Mouse (Mus musculus): ENCODE results near the gene Ncoa7. TPM values are rescaled to one million over a fixed set of nuclear protein-coding genes. Genes with fewer than 3 reads are reported as not detected.
"Not testable (repeated sequence)": the region's sequence is repeated elsewhere in the genome, so short reads cannot be mapped to it uniquely, and the experiment has no call there.

The Ncoa7 gene
- total RNA-seq, 2 experiments from 2014 or later, result 97.6 to 103 TPM

DNA sequence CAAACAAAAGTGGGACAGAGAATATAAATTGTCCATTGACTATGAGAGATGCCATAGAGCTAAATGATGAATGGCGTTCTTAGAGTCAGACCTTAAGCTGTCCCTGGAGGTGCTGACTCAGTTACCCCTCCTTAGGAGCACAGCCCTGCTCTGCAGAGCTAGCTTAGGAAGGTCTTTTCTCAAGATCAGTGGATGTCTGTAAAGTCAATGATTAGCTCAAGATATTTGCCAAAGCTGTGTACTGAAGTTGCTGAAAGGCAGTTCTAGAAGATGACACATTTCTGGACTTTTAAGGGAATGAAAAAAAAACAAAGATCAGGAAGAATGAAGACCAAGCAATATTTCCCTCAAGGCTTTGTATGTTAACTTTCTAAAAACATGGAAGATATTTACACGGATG lies 123.4 kb downstream of the Ncoa7 start:
- DNase-seq (ENCODE audit: low spot score in 2 of 2), result no peak

DNA sequence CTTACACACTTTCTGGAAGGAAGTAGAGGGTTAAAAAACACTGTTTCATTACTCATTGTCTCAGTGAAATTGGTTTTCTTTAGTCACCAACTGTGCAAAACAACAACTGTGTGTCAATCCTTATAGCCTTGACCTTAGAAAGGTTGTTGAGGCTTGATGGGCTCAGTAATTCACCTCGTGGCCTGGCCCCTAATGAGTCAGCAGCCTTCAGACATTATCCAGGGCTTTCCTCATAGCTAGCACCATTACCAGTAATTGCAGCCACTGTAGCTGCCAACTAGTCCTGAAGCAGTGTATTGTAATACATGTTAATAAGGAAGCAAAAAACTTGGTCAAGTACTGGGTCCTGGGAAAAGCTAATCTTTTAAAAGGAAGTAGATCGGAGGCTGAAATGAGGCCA lies 125.1 kb downstream of the Ncoa7 start:
- no peak for DNase-seq (ENCODE audit: low spot score in 2 of 2)

DNA sequence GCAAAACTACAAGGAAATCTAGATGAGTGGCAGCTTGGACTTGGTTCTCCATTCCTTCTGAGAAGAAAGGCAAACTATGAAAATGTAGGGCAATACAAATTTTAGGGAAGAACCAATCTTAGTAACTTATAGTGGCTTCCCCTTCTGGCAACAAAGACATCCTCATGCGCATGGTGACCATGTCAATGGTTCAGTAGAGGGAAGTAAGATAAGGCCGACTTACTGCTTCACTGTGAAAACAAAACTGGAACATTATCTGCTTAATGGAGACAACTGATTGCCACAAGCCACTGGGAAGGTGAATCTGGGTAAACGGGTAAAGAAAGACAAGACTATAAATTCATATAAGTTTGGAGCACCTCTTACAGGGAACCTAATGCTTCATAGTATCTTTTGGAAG lies 128.3 kb downstream of the Ncoa7 start:
- no peak for DNase-seq (ENCODE audit: low spot score in 2 of 2)

DNA sequence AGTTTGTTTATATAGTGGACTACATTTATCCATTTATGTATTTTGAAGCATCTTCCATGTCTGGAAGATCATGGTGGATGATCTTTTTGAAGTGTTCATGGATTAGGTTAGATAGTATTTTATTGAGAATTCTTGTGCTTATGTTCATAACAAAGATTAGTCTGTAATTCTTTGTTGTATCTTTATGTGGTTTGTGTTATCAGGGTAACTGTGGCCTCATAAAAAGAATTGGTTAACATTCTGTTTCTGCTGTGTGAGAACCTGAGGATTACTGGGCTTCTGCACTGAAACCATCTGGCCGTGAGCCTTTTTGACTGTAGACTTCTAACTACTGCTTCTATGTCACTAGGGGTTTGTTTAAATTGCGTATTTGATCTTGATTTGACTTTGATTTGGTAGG lies 136.5 kb downstream of the Ncoa7 start:
- DNase-seq (ENCODE audit: low spot score in 2 of 2), result no peak

DNA sequence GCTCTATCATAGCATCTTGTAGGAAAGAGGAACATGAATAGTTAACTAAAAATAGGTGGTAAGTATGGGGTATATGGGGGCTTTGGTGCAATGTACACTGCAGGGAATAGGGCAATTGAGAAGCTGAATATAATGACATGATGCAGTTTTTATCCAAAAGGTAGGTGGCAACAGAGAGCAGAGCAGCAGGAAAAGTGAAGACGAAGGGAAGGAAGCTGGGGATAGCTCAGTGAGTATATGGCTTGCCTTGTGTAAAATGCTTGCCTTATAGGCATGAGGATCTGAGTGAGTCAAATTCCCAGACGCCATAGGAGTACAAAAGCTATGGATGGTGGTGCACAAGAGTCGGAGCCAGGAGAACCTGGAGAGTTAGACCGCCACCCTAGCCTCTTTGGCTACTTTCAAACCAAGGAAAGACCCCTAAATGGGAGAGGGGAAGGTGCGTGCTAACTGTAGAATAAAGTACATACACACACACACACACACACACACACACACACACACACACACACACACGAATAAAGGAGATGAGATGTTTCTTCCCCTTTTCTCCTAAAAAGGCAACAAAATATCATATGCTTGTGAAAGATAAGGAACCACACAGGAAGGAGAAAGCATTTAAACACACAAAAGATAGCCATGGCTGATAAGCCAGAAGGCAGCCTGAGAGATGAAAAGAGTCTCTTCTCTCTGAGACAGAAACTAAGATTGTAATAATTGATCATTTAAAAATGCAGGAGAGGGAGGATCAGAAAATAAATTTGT lies 142.4 kb downstream of the Ncoa7 start:
- DNase-seq (ENCODE audit: low spot score in 2 of 2), result peak in 1 of 2 experiments; percentile 9

DNA sequence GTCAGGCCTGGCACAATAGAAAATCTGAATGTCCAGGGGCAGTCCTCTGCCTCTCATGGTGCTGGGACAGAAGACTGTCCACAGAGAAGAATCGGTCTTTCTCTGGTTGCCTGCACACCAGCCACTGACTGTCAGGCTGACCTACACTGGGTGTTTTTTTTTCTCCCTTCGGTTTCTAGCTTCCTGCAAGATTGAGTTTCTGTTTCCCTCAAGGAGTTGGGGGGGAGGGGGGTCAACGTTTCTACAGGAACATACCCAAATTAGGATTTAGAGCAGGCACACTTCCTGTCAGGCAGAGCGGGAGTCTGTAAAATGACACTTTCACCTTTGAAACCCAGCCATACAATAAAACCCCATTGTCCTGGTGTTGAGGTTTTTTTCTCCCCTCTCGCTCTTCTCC lies 147.5 kb downstream of the Ncoa7 start:
- no peak for DNase-seq (ENCODE audit: low spot score in 2 of 2)

DNA sequence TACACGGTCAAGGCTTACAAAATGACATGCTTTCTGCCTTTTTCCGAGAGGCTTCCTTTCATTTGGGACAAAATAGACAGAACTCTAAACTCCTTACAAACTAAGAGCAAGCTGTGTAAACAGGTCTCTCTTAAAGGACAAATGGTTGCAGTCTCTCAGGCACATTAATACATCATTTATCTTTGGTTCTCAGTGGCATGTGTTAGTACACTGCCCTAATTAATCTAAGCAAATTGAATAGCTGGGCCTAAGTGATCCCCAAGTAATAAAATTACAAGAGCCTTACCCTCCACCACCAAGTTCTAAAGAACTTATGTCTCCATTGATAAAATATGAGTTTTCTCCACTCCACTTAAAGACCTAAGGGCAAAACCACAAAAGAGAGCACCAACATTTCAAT lies 155.4 kb downstream of the Ncoa7 start:
- no peak for DNase-seq (ENCODE audit: low spot score in 2 of 2)

DNA sequence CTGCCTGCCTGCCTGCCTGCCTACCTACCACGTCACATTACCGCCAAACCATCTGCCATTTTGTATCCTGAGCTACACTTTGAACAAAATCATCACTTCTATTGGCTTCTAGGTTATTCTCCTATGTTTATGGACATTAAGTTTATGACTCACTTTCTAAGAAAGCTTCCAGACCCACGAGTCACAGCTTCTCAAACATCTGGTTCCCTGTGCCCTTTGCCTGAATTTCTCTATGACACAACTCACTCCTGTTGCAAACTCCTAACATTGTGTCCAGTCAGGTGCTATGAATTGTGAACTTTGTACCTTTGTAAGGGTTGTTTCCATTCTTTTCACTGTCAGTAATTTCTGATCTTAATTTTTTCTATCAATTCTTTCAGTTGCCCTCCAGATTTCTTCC lies 164.9 kb downstream of the Ncoa7 start:
- no peak for DNase-seq (ENCODE audit: low spot score in 2 of 2)

DNA sequence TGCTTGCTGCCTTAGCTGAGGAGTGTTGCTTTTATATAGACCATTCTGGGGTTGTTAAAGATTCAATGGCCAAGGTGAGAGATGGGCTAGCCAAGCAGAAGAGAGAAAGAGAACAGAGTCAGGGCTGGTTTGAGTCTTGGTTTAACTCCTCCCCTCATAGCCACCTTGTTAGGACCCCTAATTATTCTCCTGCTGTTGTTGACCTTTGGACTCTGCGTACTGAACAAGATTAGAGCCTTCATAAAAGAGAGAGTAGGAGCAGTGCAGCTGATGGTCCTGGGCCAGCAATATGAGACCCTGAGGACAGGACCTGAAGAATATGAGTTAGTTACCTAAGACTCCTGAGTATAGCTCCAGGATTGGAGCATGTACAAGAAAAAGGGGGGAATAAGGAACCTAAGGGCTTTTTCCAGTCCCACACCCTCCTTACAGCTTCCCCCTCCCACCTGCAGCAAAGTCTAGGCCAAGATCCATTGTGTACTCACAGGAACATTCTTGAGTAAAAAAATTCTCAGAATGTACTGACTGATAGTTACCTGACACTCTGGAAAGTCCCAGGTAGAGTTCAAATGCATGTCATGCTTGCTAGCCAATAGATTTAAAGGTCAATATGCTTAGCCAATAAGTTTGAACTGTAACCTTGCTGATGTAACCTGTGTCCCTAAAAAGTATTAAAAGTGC lies 166.5 kb downstream of the Ncoa7 start:
- DNase-seq (ENCODE audit: low spot score in 2 of 2), result not testable (repeated sequence)

DNA sequence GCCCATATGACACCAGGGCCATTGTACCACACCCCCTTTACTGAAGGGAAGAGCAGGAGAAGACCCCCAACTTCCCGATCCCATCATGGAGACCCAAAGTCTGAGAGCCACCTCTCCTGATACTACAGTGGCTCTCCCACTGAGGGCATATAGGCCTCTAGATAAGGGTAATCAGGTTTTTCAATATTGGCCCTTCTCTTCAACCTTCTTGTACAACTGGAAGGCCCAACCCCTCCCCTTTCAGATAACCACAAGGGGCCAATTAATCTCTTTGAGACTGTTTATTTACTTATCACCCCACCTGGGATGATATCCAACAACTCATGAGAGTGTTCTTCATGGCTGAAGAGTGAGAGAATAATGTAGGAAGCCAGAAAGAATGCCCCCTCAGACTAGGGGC lies 170.4 kb downstream of the Ncoa7 start:
- DNase-seq (ENCODE audit: low spot score in 2 of 2), result no peak

DNA sequence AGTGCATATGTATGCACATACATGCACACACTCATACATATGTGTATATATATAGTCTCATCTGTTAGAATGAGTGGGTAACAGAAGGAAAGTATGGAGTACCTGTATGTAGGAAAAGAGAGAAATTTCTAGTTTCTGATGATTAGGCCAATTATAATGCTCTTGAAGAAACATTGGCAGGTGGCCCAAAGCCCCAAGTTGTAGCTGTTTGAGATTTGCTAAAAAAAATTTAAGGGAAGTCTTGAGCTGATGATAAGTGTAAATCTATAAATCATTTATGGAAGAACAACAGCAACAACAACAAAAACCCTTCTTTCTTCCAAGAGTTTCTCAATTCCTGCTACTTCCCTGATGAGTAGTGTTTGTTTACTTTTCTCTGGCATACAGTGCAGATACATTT lies 173.1 kb downstream of the Ncoa7 start:
- DNase-seq (ENCODE audit: low spot score in 2 of 2), result no peak

DNA sequence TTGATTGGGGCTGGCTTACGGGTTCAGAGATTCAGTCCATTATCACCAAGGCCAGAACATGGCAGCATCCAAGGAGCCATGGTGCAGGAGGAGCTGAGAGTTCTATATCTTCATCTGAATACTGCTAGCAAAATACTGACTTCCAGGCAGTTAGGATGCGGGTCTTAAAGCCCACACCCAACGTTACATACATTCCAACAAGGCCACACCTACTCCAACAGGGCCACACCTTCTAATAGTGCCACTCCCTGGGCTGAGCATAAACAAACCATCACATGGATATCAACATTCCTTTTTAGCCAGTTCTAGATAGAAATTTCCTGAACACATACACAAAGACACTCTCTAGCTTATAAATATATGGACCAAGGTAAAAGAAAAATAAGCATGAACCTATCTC lies 173.6 kb downstream of the Ncoa7 start, which contains the start of gene Hint3:
TSS of gene Hint3 (minus strand) at position 120 of the 400 bp plus-strand sequence.
- no peak for DNase-seq (ENCODE audit: low spot score in 2 of 2)

DNA sequence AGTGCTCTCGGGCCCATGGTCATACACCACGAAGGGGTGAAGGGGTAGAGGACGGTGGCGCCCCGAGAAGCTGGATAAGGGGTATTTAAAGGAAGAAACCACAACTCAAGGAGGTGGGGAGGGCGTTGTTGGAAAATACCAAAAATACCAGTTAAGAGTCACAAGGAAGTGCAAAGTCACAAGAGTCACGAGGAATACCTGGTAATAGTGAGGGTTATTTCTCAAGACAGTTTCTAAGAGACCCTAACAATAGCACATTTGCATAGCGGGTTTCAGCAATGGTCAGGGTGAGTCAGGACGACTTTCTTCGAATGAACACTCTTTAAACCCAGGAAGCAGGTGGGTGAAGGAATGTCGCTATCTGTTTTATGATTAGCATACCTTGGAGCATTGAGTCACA lies 174.7 kb downstream of the Ncoa7 start:
- DNase-seq (ENCODE audit: low spot score in 2 of 2), result not testable (repeated sequence)

DNA sequence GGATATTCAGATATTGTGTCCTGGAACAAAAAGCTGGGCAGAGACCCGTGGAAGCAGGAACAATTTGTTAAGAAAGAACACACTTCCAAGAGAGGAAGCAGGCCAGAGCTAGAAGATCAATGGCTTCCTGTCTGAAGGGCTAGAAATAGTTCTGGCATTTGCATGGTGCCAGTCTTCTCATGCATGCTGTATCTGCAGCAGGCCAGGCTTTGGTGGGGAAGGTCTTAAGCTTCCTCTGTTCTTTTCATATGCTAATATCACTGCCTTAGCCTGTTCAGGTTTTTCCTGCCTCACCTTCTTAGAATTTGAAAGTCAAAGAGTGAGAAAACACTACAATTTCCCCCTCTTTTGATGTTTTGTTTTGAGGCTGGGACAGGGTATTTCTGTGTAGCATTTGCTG lies 175.6 kb downstream of the Ncoa7 start:
- no peak for DNase-seq (ENCODE audit: low spot score in 2 of 2)

DNA sequence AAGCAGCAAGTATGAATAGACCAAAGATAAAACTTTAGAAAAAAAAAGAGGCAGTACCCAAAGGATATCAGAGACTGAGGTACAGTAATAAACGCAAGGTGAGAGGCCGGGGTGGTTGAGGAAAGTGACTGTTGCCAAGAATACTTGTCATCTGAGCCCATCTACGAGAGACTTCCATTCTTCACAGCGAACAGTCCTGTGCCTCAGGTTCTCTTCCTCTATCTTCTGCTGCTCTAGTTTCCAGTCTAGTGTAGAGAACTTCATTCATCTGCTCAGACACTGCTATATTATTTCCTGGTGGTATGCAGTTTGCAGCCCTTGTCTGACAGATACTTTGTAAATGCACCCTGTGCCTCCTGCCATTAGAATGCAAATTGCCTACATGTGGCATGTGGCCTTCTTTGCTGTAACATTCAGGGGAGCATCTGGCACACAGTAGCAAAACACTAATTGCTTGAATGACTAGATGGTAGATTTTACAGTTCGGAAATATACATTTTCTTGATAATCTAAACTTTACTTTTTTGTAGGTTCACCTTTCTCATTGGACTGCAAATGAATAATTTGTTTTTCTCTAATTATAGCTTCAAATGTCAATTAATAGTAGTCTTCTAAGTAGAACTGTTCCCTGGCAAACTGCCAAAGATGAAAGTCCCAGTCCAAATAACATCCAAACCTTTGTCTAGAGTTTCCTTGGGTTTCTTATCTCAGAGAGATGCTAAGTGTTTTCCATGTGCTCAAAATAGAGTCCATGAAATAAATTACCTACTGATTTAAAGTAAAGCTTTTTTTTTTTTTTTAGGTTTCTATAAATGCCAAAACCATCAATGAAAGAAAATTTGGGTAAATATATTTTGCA lies 178.7 kb downstream of the Ncoa7 start:
- no peak for DNase-seq (ENCODE audit: low spot score in 2 of 2)

DNA sequence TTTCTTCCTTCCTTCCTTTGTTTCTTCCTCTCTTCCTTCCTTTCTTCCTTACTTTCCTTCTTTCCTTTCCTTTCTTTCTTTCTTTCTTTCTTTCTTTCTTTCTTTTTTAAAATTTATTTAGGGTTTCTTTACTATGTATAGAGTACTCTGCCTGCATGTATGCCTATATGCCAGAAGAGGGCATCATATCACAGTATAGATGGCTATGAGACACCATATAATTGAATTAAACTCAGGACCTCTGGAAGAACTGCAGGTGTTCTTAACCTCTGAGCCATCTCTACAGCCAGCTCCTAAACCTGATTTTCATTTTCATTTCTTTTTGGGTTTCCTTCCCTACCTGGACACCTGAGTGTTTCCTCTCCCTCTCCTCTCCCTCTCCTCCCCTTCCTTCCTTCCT lies 180.2 kb downstream of the Ncoa7 start:
- DNase-seq (ENCODE audit: low spot score in 2 of 2), result no peak

DNA sequence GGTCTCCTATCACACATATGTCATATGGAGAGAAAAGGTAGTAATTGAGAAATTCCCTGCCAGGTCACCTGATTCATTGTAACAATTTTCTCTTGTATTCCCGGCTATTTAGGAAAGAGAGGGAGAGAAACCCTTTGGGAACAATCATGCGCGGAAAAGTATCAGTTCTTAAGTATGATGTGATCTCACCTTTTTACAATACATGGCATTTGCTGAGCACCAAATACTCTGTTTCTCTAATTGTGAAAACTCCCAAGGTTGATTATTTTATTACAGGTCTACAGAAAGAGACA lies 184.3 kb downstream of the Ncoa7 start:
- DNase-seq (ENCODE audit: low spot score in 2 of 2), result no peak

DNA sequence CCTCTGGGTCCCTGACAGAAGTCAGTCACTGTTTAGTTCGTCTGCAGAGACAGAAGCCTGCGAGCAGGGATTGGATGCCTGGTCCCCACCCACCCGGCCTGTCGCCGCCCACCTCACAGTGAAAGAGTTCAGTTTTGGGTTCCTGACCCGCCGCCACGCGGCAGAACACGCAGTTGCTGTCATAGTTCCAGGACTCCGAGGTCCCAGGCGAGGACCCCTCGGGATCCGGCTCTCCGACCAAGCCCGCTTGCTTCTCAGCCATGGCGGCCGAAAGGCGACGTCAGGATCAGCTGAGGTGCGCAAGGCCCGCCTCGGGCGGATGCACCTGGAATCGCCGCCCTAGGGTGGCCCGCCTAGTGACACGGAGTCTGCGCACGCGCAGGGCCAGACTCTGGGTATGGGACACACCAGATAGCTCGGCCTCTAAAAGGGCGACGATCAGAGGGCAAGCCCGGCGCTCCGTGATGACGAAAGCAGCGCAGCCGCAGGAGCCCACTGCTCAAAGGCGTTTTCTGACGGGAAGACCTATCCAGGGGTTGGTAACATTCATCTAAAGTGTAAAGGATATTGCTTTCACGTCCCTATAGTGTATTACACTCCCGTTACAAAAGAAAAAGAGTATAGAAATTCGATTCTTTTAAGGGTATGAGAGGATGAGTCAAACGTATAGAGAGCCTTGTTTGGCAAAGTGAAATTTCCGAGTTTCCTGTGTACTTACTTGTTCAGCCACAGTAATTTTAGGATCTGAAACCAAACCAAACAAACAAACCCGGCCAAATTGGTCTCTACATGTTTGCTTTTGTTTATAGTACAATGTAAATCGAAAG lies 184.8 kb downstream of the Ncoa7 start:
- DNase-seq (ENCODE audit: low spot score in 2 of 2), result peak; percentile 99

DNA sequence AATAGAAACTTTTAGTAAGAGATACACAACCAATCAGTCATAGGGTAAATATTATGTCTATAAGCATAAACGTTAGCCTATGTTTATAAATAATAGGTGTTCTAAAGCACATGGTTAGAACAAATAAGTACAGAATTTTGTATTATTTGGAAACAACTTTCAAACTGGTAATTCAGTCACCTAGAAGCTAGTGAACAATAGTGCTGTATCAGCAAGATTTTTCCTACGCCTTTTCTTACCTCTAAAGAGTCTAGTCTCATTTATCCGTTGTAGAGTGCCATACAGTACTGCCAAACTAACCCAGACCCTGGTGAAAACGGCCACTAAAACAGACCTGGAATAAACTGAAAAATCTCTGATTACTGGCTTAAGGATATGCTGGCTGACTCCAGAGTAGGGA lies 190.1 kb downstream of the Ncoa7 start:
- no peak for DNase-seq (ENCODE audit: low spot score in 2 of 2)

DNA sequence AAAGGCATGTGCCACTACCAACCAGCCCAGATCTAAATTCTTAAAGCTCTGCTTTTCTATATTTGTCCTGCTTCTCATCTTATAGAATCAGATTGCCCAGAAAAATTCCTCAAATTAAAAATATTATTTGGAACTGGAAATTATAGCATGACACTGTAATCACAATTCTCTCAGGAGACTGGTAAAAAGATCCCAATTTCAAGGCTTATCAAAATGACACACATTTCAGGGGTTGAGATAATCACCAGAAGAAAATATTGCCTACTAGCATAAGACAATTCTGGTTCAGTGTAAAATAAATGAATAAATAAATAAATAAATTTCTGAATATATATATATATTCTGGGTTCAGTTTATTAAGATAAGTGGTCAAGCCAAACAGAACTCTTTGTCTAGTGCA lies 193.5 kb downstream of the Ncoa7 start:
- DNase-seq (ENCODE audit: low spot score in 2 of 2), result no peak

DNA sequence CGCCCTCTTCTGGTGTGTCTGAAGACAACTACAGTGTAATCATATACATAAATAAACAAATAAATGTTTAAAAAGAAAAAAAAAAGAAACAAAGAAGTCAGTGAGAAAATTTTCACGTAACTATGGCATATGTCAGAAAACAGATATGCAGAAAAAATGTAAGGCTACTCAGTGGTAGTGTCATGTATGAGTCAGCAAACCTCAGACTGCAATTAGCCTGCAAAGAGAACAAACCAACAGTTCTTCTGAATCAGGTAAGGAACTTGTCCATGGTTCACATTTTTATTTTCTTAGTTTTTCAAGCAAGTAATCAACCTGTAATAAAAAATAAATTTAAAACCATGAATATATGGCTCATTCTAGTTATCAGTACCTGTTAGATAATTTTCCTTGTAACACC lies 195.0 kb downstream of the Ncoa7 start:
- no peak for DNase-seq (ENCODE audit: low spot score in 2 of 2)

Measured in left cerebral cortex, adult 18-20 months (tissue).